Mouse (Mus musculus): ENCODE measurements at regions not wholly inside any gene's neighbourhood (a gene's known extent, or its start where the extent isn't known, plus 50 kb on each side); places are given as distances from the start of the nearest gene placed in this dataset.
A peak's percentile ranks its signal among the peaks of the same experiment; 100 is the strongest.

DNA sequence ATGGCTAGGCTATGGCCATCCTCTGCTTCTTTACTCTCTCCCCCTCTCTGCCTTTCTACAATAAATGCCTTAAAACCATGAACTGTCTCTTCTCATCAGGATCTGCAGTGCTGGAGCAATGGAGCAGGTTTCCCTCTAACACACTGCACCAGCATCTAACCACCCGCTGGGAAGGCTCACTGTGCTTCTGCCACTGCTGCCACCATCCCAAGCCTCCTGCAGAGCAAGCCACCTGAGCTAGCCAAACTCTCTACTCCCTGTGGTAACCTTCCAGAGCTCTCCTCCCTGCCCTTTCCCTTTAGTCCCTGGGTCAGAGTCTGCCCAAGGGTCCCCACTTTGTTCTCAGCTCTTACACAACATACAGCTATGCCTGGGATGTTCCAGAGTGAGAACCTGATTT lies 107.3 kb upstream of the 4933402E13Rik start:
- DNase-seq (ENCODE audit: low spot score in 2 of 2), result no peak

DNA sequence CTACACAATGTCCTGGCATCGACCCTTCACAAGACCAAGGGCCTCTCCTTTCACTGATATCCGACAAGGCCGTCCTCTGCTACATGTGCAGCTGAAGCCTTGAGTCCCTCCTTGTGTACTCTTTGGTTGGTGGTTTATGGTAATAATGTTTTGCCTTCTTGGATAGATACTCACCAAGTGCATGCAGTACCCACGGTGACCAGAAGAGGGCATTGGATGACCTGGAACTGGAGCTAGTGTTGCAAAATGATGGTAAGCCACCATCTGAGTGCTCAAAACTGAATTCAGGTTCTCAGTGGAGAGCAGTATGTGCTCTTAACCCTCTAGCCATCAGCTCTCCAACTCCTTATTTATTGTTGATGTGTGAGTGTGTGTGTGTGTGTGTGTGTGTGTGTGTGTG lies 103.2 kb upstream of the 4933402E13Rik start:
- DNase-seq (ENCODE audit: low spot score in 2 of 2), result peak in 1 of 2 experiments; percentile 1
